Mouse (Mus musculus): Measurements from ENCODE around the gene Fancd2. TPM values are rescaled to one million over a fixed set of nuclear protein-coding genes. Genes with fewer than 3 reads are reported as not detected.

Gene Fancd2
- 5.9 and 6.6 TPM in 2 replicates for polyA plus RNA-seq (2015; fragmentation: Nextera tagmentation; extraction: Ambion mirVana)

DNA sequence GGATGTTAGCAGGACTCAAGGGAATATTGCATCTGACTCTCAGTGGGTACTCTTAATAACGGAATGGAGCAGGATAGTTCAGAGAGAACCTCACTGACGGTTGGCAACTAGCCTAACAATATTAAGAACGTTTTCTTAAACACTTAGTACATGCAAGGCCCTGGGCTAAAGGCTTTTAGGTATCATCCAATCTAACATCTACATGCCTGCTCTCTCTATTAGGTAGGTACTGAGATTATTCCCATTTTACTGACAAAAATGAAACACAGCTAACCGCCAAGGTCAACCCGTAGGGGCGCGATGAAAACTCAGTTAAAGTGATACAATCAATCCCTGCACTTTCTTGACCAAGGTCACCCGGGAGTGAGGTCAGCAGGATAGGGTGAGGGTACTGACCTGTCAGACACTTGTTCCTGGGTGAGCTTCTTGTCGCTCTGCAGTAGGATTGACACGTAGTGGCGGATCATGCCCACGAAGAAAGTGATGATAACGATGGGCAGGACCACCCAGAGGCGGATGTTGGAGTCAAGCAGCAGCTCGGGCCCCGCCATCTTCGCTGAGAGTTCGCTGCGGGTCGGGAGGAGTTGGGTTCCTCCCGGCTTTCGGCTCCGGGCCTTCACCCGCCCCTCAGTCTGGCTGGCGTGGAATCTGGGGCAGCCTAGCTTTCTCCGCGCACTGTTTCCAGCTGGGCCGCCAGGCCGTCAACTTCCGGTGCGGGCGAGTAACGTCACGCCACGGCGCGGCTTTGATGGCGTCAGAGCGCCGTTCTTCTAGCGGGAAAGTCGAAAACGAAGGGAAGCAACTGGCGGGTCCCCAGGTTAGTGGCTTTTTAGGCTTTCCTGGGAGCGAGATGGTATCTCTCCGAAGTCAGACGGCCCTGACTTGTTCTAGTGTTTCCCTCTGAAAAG is at the start of gene Fancd2, which contains the start of gene Emc3:
Gene Fancd2 (plus strand): TSS at position 751 of the 908 bp plus-strand sequence.
Gene Emc3 (minus strand): TSS at position 721 of the 908 bp plus-strand sequence.
- H3K4me1 ChIP-seq, result peaks cover 11% of the 10 kb centered on the region
- H3K36me3 ChIP-seq, result peaks cover 4% of the 10 kb centered on the region; the same call in 1 of the 2 replicates
- no peaks in the 10 kb centered on the region for H3K9me3 ChIP-seq
- peak within 1 kb of the TSS; percentile 80 for H3K27ac ChIP-seq
- under 1% methylated on average over 47 of the region's 47 CpGs for WGBS
- H3K27me3 ChIP-seq, result no peaks in the 10 kb centered on the region
- H3K4me2 ChIP-seq, result peak within 1 kb of the TSS; percentile 48
- H3K4me3 ChIP-seq, result peak within 1 kb of the TSS; percentile 92
- peak within 1 kb of the TSS; percentile 75 for H3K9ac ChIP-seq
- ATAC-seq (ENCODE audit: insufficient number of reproducible peaks, low FRiP score, low TSS enrichment, low read depth), result peak; percentile 78

DNA sequence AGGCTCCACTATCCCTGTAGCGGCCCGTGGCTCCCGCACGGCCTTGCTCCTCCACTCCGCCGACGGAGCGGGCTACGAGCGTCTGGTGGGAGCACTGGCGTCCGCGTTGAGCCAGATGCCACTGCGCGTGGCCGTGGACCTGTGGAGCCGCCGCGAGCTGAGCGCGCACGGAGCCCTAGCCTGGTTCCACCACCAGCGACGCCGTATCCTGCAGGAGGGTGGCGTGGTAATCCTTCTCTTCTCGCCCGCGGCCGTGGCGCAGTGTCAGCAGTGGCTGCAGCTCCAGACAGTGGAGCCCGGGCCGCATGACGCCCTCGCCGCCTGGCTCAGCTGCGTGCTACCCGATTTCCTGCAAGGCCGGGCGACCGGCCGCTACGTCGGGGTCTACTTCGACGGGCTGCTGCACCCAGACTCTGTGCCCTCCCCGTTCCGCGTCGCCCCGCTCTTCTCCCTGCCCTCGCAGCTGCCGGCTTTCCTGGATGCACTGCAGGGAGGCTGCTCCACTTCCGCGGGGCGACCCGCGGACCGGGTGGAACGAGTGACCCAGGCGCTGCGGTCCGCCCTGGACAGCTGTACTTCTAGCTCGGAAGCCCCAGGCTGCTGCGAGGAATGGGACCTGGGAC is 48.9 kb upstream of the Fancd2 start:
- H3K4me2 ChIP-seq, result peak overlapping the region; percentile 72
- no peaks in the 10 kb centered on the region for H3K36me3 ChIP-seq
- H3K27ac ChIP-seq, result peak overlapping the region; percentile 47
- H3K9ac ChIP-seq, result no peak overlapping the region; the same call in 1 of the 2 replicates
- no peak for ATAC-seq (ENCODE audit: insufficient number of reproducible peaks, low FRiP score, low TSS enrichment, low read depth)
- peaks cover 38% of the 10 kb centered on the region for H3K27me3 ChIP-seq
- peaks cover 24% of the 10 kb centered on the region for H3K4me1 ChIP-seq
- WGBS, result 3% methylated on average over 65 of the region's 65 CpGs
- peak overlapping the region; percentile 45 for H3K4me3 ChIP-seq
- H3K9me3 ChIP-seq, result no peaks in the 10 kb centered on the region

DNA sequence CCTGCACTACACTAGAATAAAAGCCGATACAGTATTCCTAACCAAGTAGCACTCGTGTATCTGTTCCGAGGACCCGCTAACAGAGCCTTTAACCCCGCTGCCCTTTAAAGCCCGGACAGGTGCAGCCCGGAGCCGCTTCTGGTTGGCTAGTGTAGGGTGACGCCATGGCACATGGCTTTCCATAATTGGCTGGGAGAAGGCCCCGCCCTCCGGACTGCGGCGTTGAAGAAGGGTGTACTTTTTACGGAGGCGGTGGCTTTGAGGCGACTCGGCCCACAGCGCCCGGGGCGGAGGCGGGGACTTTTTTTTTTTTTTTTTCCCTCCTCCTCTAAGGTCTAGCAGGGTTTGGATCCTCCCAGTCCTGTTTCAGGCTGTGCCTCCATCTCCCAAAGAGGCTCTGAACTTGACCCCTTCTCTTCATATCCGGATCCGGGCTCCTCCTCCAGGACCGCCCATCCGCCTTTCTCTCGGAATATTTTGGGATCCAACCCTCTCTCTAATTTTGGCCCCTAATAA is 48.3 kb upstream of the Fancd2 start, which contains the start of gene Creld1:
Gene Creld1 (plus strand): TSS at position 198 of the 516 bp plus-strand sequence.
- under 1% methylated on average over 26 of the region's 26 CpGs for WGBS
- Histone ChIP-seq H3K4me2 (peak within 1 kb of the TSS; percentile 72), H3K27me3 (peaks cover 38% of the 10 kb centered on the region), H3K4me3 (peak within 1 kb of the TSS; percentile 45), H3K9ac (peak within 1 kb of the TSS; percentile 35), H3K27ac (peak within 1 kb of the TSS; percentile 63), H3K36me3 (no peaks in the 10 kb centered on the region), H3K4me1 (peaks cover 24% of the 10 kb centered on the region), H3K9me3 (no peaks in the 10 kb centered on the region)
- ATAC-seq (ENCODE audit: insufficient number of reproducible peaks, low FRiP score, low TSS enrichment, low read depth), result peak; percentile 82

DNA sequence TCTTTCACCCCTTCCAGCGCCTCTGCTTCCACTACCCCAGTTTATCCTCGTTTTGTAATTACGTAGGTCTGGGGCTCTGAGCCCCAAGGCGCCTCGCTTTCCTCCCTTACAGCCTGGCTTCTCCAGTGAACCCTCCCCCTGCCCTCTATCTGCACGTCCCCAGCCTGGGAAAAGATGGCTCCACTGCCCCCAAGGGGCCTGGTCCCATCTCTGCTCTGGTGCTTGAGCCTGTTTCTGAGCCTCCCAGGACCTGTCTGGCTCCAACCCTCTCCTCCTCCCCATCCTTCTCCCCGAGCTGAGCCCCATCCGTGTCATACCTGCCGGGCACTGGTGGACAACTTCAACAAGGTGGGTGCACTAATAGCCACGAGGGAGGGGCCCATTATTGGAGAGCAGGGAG is 47.8 kb upstream of the Fancd2 start:
- H3K9me3 ChIP-seq, result no peaks in the 10 kb centered on the region
- WGBS, result 12% methylated on average over 10 of the region's 10 CpGs
- ATAC-seq (ENCODE audit: insufficient number of reproducible peaks, low FRiP score, low TSS enrichment, low read depth), result no peak
- peak overlapping the region; percentile 72 for H3K4me2 ChIP-seq
- H3K4me3 ChIP-seq, result peak overlapping the region; percentile 45
- peak overlapping the region; percentile 35 for H3K9ac ChIP-seq
- peaks cover 24% of the 10 kb centered on the region for H3K4me1 ChIP-seq
- H3K27me3 ChIP-seq, result peaks cover 38% of the 10 kb centered on the region
- peak overlapping the region; percentile 63; the same call in 1 of the 2 replicates for H3K27ac ChIP-seq
- no peaks in the 10 kb centered on the region for H3K36me3 ChIP-seq

DNA sequence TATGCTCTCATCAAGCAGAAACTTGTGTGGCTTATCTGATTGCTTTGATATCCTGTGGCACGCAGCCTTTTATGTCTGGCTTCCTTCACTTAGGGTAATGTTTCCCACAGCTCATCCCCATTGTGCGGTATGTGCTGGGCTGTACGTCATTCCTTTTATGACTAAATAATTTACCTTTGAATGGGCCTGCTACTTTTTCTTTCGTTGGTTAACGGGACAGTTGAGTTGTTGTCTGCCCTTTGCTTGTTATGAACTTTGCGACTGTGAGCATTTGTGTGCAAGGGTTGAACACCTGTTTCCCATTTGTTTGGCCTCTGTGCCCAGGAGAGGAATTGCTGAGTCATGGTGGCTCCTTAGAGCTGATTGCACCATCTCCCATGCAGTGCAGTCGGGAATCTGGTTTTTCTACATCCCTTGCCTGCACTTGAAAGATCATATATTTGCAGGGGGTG is 44.3 kb upstream of the Fancd2 start:
- peaks cover 23% of the 10 kb centered on the region for H3K4me1 ChIP-seq
- H3K36me3 ChIP-seq, result peaks cover 6% of the 10 kb centered on the region; the same call in 1 of the 2 replicates
- 0 out of 2 replicates have a peak overlapping the region, but pooled peaks have one; percentile 51 for H3K27ac ChIP-seq
- ATAC-seq (ENCODE audit: insufficient number of reproducible peaks, low FRiP score, low TSS enrichment, low read depth), result no peak
- no peak overlapping the region for H3K4me3 ChIP-seq
- no peak overlapping the region for H3K4me2 ChIP-seq
- H3K9me3 ChIP-seq, result no peaks in the 10 kb centered on the region
- H3K9ac ChIP-seq, result no peak overlapping the region
- H3K27me3 ChIP-seq, result peaks cover 9% of the 10 kb centered on the region
- WGBS, result 10% methylated on average over 7 of the region's 7 CpGs

DNA sequence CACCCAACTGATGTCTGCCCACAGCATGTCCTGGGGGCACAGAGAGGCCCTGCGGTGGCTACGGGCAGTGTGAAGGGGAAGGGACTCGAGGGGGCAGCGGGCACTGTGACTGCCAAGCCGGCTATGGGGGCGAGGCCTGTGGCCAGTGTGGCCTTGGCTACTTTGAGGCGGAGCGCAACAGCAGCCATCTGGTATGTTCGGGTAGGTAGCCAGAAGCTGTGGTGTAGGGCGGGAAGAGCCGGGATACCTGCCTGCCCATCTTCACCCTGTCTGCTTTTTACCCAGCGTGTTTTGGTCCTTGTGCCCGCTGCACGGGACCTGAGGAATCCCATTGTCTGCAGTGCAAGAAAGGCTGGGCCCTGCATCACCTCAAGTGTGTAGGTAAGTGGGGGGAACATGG is 42.1 kb upstream of the Fancd2 start:
- H3K4me2 ChIP-seq, result no peak overlapping the region
- H3K9me3 ChIP-seq, result no peaks in the 10 kb centered on the region
- no peak overlapping the region for H3K27ac ChIP-seq
- H3K4me1 ChIP-seq, result peaks cover 8% of the 10 kb centered on the region; the same call in 1 of the 2 replicates
- no peak for ATAC-seq (ENCODE audit: insufficient number of reproducible peaks, low FRiP score, low TSS enrichment, low read depth)
- H3K27me3 ChIP-seq, result 0 out of 2 replicates have a peak, but pooled peaks cover under 1% of the 10 kb centered on the region
- WGBS, result 91% methylated on average over 14 of the region's 14 CpGs
- H3K36me3 ChIP-seq, result peaks cover 6% of the 10 kb centered on the region; the same call in 1 of the 2 replicates
- no peak overlapping the region for H3K9ac ChIP-seq
- no peak overlapping the region for H3K4me3 ChIP-seq

DNA sequence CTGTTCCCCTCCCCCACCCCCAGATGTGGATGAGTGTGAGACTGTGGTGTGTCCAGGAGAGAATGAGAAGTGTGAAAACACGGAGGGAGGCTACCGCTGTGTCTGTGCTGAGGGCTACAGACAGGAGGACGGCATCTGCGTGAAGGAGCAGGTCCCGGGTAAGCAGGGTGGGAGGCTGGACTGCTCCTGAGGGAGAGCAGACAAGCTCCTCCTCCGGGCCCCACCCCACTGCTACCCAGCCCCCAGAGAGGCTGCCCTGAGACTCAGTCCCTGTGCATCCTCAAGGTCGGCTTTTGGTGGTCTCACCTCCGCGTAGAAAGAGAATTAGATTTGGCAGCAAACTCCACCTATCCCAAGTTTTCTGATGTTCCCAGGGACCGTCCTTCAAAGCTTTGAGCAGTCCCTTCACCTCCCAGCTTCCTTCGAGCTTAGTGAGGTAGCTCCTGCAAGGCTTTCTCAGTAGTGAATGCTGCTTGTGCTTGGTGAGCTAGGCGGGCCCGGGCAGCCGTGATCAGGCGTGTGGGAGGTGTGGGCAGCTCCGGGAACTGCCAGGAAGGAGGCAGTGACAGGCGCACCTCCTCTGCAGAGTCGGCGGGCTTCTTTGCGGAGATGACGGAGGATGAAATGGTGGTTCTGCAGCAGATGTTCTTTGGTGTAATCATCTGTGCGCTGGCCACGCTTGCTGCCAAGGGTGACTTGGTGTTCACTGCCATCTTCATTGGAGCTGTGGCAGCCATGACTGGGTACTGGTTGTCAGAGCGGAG is 39.2 kb upstream of the Fancd2 start:
- Histone ChIP-seq H3K27ac (no peak overlapping the region), H3K27me3 (peaks cover 23% of the 10 kb centered on the region), H3K4me3 (no peak overlapping the region), H3K36me3 (peaks cover 6% of the 10 kb centered on the region; the same call in 1 of the 2 replicates), H3K4me1 (peaks cover 17% of the 10 kb centered on the region), H3K9me3 (no peaks in the 10 kb centered on the region), H3K4me2 (no peak overlapping the region), H3K9ac (no peak overlapping the region)
- 75% methylated on average over 24 of the region's 24 CpGs for WGBS
- ATAC-seq (ENCODE audit: insufficient number of reproducible peaks, low FRiP score, low TSS enrichment, low read depth), result no peak

DNA sequence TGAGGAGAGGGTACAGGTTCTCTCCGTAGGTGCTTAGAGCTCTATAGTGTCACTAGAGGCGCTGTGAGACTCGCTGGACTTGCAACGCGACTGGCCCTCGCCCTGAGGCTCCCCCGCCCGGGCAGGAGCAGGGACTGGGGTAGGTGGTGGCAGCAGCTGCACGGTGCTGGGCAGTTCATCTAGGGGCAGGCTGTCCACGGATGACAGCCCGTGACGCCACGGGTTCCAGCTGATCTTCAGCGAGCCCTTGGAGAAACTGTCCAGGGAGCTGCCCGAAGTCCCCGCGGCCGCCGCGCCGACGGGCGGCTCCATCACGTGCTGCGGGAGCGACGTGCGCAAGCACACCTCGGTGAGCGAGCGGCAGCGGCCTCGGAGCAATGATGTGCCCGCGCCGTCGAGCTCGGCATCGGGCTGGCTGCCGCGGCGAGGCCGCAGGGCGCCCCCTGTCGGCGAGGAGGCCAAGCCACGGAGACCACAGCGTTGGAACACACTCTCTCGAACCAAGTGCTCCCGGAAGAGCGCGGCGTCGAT is 37.2 kb upstream of the Fancd2 start:
- Histone ChIP-seq H3K4me1 (peaks cover 15% of the 10 kb centered on the region), H3K27ac (no peak overlapping the region), H3K9me3 (no peaks in the 10 kb centered on the region), H3K4me2 (peak overlapping the region; percentile 60), H3K36me3 (peaks cover 5% of the 10 kb centered on the region; the same call in 1 of the 2 replicates), H3K4me3 (peak overlapping the region; percentile 41), H3K9ac (no peak overlapping the region), H3K27me3 (peaks cover 32% of the 10 kb centered on the region)
- WGBS, result 1% methylated on average over 54 of the region's 54 CpGs
- ATAC-seq (ENCODE audit: insufficient number of reproducible peaks, low FRiP score, low TSS enrichment, low read depth), result peak; percentile 62; the same call in 1 of the 2 replicates

DNA sequence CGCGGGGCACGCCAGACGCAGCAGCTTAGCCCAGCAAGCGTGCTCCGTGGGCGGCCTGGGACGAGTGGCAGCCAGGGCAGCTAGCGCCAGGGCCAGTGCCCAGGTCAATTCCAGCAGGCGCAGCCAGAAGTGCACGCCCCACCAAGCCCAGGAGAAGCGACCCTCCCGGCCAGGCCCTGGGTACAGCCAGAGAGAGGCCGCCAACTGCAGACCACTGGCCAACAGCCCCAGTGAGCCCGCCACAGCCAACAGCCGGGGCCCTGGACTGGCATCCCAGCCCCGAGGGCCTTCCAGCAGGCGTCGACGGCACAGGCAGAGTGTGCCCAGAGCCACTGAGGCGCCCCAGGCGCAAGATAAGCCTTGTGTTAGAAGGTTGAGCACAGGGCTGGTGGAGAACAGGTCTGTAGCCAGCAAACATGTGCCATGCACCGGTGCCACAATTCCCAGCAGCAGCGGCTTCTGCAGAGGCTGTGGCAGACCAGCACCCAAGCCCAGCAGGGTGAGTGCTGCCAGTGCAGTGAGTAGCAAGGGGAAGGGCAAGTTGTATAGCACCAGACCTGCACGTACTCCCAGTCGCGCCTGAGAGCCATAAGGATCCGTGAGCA is 36.3 kb upstream of the Fancd2 start:
- Histone ChIP-seq H3K9me3 (no peaks in the 10 kb centered on the region), H3K4me2 (peak overlapping the region; percentile 60), H3K27me3 (peaks cover 38% of the 10 kb centered on the region), H3K36me3 (no peaks in the 10 kb centered on the region), H3K27ac (no peak overlapping the region), H3K4me3 (peak overlapping the region; percentile 41), H3K4me1 (peaks cover 15% of the 10 kb centered on the region), H3K9ac (no peak overlapping the region)
- ATAC-seq (ENCODE audit: insufficient number of reproducible peaks, low FRiP score, low TSS enrichment, low read depth), result no peak
- WGBS, result 35% methylated on average over 28 of the region's 28 CpGs

DNA sequence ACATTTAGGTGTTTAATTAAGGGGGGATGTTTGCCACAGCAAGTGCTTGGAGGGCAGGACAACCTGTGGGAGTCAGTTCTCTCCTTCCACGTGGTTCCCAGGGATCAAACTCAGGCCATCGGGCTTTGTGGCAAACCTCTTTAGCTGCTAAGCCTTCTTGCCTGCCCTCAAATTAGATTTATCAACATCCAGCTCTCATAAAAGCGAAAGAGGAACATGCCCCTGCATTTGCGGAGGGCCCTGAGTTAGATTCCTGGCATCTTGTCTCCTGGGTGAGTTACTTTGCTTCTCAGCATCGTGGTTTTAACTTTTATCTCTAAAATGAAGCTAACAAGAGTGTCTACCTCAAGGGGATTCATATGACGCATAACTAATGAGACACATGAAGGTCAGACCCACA is 32.1 kb upstream of the Fancd2 start:
- WGBS, result 71% methylated on average over 6 of the region's 6 CpGs
- Histone ChIP-seq H3K9me3 (no peaks in the 10 kb centered on the region), H3K9ac (no peak overlapping the region), H3K27me3 (peaks cover 56% of the 10 kb centered on the region), H3K4me3 (no peak overlapping the region), H3K4me1 (peaks cover 21% of the 10 kb centered on the region), H3K4me2 (no peak overlapping the region), H3K27ac (no peak overlapping the region), H3K36me3 (no peaks in the 10 kb centered on the region)
- no peak for ATAC-seq (ENCODE audit: insufficient number of reproducible peaks, low FRiP score, low TSS enrichment, low read depth)

Measured in limb, embryonic 15.5 days (tissue).